Mouse (Mus musculus) forebrain, embryonic 10.5 days (tissue): ENCODE measurements around the gene Polr1e. TPM values are rescaled to one million over a fixed set of nuclear protein-coding genes. Genes with fewer than 3 reads are reported as not detected.
"Not testable (repeated sequence)": the region's sequence is repeated elsewhere in the genome, so short reads cannot be mapped to it uniquely, and the experiment has no call there.

ENCODE experiments used
- DNase-seq: peaks from one replicate; pipeline ENCODE4 v3.0.0-alpha.2; 2017; ENCODE audit warnings: low spot score; ENCODE audit errors: extremely low spot score
- H3K27ac ChIP-seq: fragments of 300-500 bp; sonication (generic); 2 replicates; pipeline ENCODE4 v1.5.1; 2016; ENCODE audit warnings: mild to moderate bottlenecking
- H3K27me3 ChIP-seq: fragments of 300-500 bp; sonication (generic); 2 replicates; pipeline ENCODE4 v1.6.1; 2016; ENCODE audit warnings: mild to moderate bottlenecking; ENCODE audit not compliant: poor library complexity, severe bottlenecking
- H3K36me3 ChIP-seq: fragments of 300-500 bp; sonication (generic); replicated peaks from 2 replicates; pipeline ENCODE4 v1.6.1; 2016; ENCODE audit warnings: mild to moderate bottlenecking, moderate library complexity
- H3K4me1 ChIP-seq: fragments of 300-500 bp; sonication (generic); 2 replicates; pipeline ENCODE4 v1.6.1; 2016
- H3K4me3 ChIP-seq: fragments of 300-500 bp; sonication (generic); 2 replicates; pipeline ENCODE4 v1.5.1; 2016; ENCODE audit warnings: mild to moderate bottlenecking, moderate library complexity
- H3K9me3 ChIP-seq: fragments of 300-500 bp; sonication (generic); 2 replicates; pipeline ENCODE4 v1.6.1; 2016; ENCODE audit warnings: mild to moderate bottlenecking, moderate library complexity
- WGBS: fragments of 180-500 bp; shearing (Covaris S2); methylation state at CpG from one replicate; pipeline ENCODE4 v1.1.7; 2016; 5-methylcytosine and 5-hydroxymethylcytosine counted together
- polyA plus RNA-seq: library from polyadenylated mRNA; unstranded; fragments of >200 nt; fragmentation: Nextera tagmentation; extraction: Ambion mirVana; gene quantifications from 2 replicates; pipeline ENCODE4 v1.2.1, GENCODE M21; 2016

The Polr1e gene
- polyA plus RNA-seq, 1 experiment from 2014 or later, result 71.4 TPM

GRCm38 (mm10) chr4:45081041-45081440, 62.7 kb downstream of the Polr1e start:
- not testable (repeated sequence) for H3K9me3 ChIP-seq, DNase-seq, H3K27ac ChIP-seq, H3K27me3 ChIP-seq, H3K4me3 ChIP-seq
- peaks cover 23% of the 10 kb centered on the region for H3K36me3 ChIP-seq
- WGBS, result 93% methylated on average over 4 of the region's 4 CpGs
- peaks cover 40% of the 10 kb centered on the region for H3K4me1 ChIP-seq

GRCm38 (mm10) chr4:45082951-45083350, 64.6 kb downstream of the Polr1e start:
- WGBS, result 81% methylated on average over 9 of the region's 9 CpGs
- Histone ChIP-seq H3K9me3 (no peaks in the 10 kb centered on the region), H3K27me3 (no peaks in the 10 kb centered on the region), H3K4me3 (peak overlapping the region; percentile 95), H3K36me3 (peaks cover 18% of the 10 kb centered on the region), H3K27ac (peak overlapping the region; percentile 31; the same call in 1 of the 2 replicates), H3K4me1 (peaks cover 42% of the 10 kb centered on the region)
- DNase-seq, result no peak

- peak overlapping the region; percentile 94 for H3K27ac ChIP-seq
- WGBS, result 2% methylated on average over 8 of the region's 8 CpGs
- no peaks in the 10 kb centered on the region for H3K9me3 ChIP-seq
Observed at GRCm38 (mm10) chr4:45083487-45083886, 65.1 kb downstream of the Polr1e start.

GRCm38 (mm10) chr4:45084021-45084894, 65.9 kb downstream of the Polr1e start, which contains the start of gene Fbxo10:
Gene Fbxo10, minus strand, starts transcription at chr4:45084604.
- Histone ChIP-seq H3K27me3 (no peaks in the 10 kb centered on the region), H3K36me3 (peaks cover 8% of the 10 kb centered on the region), H3K4me1 (peaks cover 42% of the 10 kb centered on the region), H3K27ac (peak within 1 kb of the TSS; percentile 94), H3K9me3 (no peaks in the 10 kb centered on the region), H3K4me3 (peak within 1 kb of the TSS; percentile 95)
- WGBS, result under 1% methylated on average over 77 of the region's 77 CpGs
- DNase-seq, result peak; percentile 90

More at GRCm38 (mm10) chr4:45083487-45083886, 65.1 kb downstream of the Polr1e start:
- H3K36me3 ChIP-seq, result peaks cover 15% of the 10 kb centered on the region
- no peak for DNase-seq
- H3K27me3 ChIP-seq, result no peaks in the 10 kb centered on the region
- H3K4me3 ChIP-seq, result peak overlapping the region; percentile 95
- peaks cover 42% of the 10 kb centered on the region for H3K4me1 ChIP-seq

GRCm38 (mm10) chr4:45084895-45085290, 66.5 kb downstream of the Polr1e start:
- no peak for DNase-seq
- Histone ChIP-seq H3K27ac (peak overlapping the region; percentile 94), H3K36me3 (peaks cover 3% of the 10 kb centered on the region), H3K4me1 (peaks cover 42% of the 10 kb centered on the region), H3K9me3 (no peaks in the 10 kb centered on the region), H3K4me3 (peak overlapping the region; percentile 95), H3K27me3 (no peaks in the 10 kb centered on the region)
- 44% methylated on average over 8 of the region's 8 CpGs for WGBS

Other genes with a start within 250 kb of the Polr1e start
- 65.4 and 73.4 TPM in 2 replicates for gene Grhpr, start 37.2 kb upstream of the Polr1e start, polyA plus RNA-seq
- 36.5 and 37.6 TPM in 2 replicates for gene Zbtb5, start 6.2 kb upstream of the Polr1e start, polyA plus RNA-seq
- gene Fbxo10, start 66.0 kb downstream of the Polr1e start, polyA plus RNA-seq, result 17.8 and 18.0 TPM in 2 replicates
- gene Tomm5, start 89.5 kb downstream of the Polr1e start, polyA plus RNA-seq, result 234 and 236 TPM in 2 replicates
- 0.52 and 0.58 TPM in 2 replicates for gene Frmpd1, start 166.3 kb downstream of the Polr1e start, polyA plus RNA-seq